Mouse (Mus musculus) kidney, adult 9 months (tissue): Measurements from ENCODE around the gene Cd7.
"Not testable (repeated sequence)": the region's sequence is repeated elsewhere in the genome, so short reads cannot be mapped to it uniquely, and the experiment has no call there.

Experiments used
- DNase-seq: peaks from one replicate; pipeline ENCODE4 v3.0.0; 2022

Gene Cd7

GRCm38 (mm10) chr11:121045286-121045685 is 6.1 kb upstream of the Cd7 start:
- DNase-seq, result no peak

GRCm38 (mm10) chr11:121043025-121043424 is 3.8 kb upstream of the Cd7 start:
- not testable (repeated sequence) for DNase-seq

GRCm38 (mm10) chr11:121042480-121042879 is 3.3 kb upstream of the Cd7 start:
- no peak for DNase-seq

GRCm38 (mm10) chr11:121041636-121042035 is 2.4 kb upstream of the Cd7 start:
- DNase-seq, result no peak

- DNase-seq, result peak; percentile 89
These were observed 2.0 kb upstream of the Cd7 start for GRCm38 (mm10) chr11:121041212-121041611.

GRCm38 (mm10) chr11:121038366-121039240 is 615 bp downstream of the Cd7 start:
- no peak for DNase-seq

GRCm38 (mm10) chr11:121033118-121033517 is 6.1 kb downstream of the Cd7 start:
- DNase-seq, result no peak

- no peak for DNase-seq
These were observed 12.0 kb downstream of the Cd7 start for GRCm38 (mm10) chr11:121027259-121027658.

- DNase-seq, result no peak
These were observed 15.1 kb downstream of the Cd7 start for GRCm38 (mm10) chr11:121024163-121024562.

- no peak for DNase-seq
These were observed 19.7 kb downstream of the Cd7 start for GRCm38 (mm10) chr11:121019501-121019900.

- peak; percentile 88 for DNase-seq
These were observed 21.5 kb downstream of the Cd7 start for GRCm38 (mm10) chr11:121017703-121018102.

- DNase-seq, result no peak
These were observed 23.7 kb downstream of the Cd7 start for GRCm38 (mm10) chr11:121015472-121015871.

GRCm38 (mm10) chr11:121014896-121015300 is 24.3 kb downstream of the Cd7 start:
- peak; percentile 34 for DNase-seq

GRCm38 (mm10) chr11:121013656-121014055 is 25.6 kb downstream of the Cd7 start:
- DNase-seq, result no peak

GRCm38 (mm10) chr11:121010044-121010755 is 29.0 kb downstream of the Cd7 start:
- no peak for DNase-seq

GRCm38 (mm10) chr11:121006184-121006583 is 33.0 kb downstream of the Cd7 start:
- no peak for DNase-seq

- DNase-seq, result no peak
These were observed 34.9 kb downstream of the Cd7 start for GRCm38 (mm10) chr11:121004281-121004680.

- peak; percentile 47 for DNase-seq
These were observed 37.3 kb downstream of the Cd7 start for GRCm38 (mm10) chr11:121001966-121002365.

- no peak for DNase-seq
These were observed 44.5 kb downstream of the Cd7 start for GRCm38 (mm10) chr11:120994741-120995140.

GRCm38 (mm10) chr11:120993586-120993985 is 45.6 kb downstream of the Cd7 start:
- DNase-seq, result no peak

- no peak for DNase-seq
These were observed 46.1 kb downstream of the Cd7 start for GRCm38 (mm10) chr11:120993080-120993479.

GRCm38 (mm10) chr11:120991791-120992190 is 47.4 kb downstream of the Cd7 start:
- no peak for DNase-seq

- peak; percentile 99 for DNase-seq
These were observed 48.2 kb downstream of the Cd7 start, which contains the start of gene Csnk1d for GRCm38 (mm10) chr11:120990951-120991526. TSS of gene Csnk1d (minus strand) at chr11:120991330.
